Mouse (Mus musculus) thymus, postnatal 36 days (tissue): Measurements from ENCODE around the gene Peak1.

Experiments used
- DNase-seq, 2 experiments: peaks; one replicate each; pipeline ENCODE4 v3.0.0; 2022; ENCODE audit warnings: mixed read lengths in 2 of 2

The Peak1 gene

GRCm38 (mm10) chr9:56302921-56303465, 114.9 kb downstream of the Peak1 start:
- DNase-seq = no peak

- DNase-seq = no peak
Observed at GRCm38 (mm10) chr9:56290019-56290418, 127.8 kb downstream of the Peak1 start.

- DNase-seq = no peak
Observed at GRCm38 (mm10) chr9:56282481-56282880, 135.4 kb downstream of the Peak1 start.

- DNase-seq = no peak
Observed at GRCm38 (mm10) chr9:56273576-56273975, 144.3 kb downstream of the Peak1 start.

GRCm38 (mm10) chr9:56272247-56272598, 145.6 kb downstream of the Peak1 start:
- no peak for DNase-seq

- no peak for DNase-seq
Observed at GRCm38 (mm10) chr9:56271326-56272246, 146.3 kb downstream of the Peak1 start.

GRCm38 (mm10) chr9:56269101-56269500, 148.8 kb downstream of the Peak1 start:
- DNase-seq = no peak

- no peak for DNase-seq
Observed at GRCm38 (mm10) chr9:56266200-56266815, 151.6 kb downstream of the Peak1 start.

GRCm38 (mm10) chr9:56265460-56266199, 152.2 kb downstream of the Peak1 start:
- no peak for DNase-seq

GRCm38 (mm10) chr9:56265022-56265360, 152.9 kb downstream of the Peak1 start:
- no peak for DNase-seq

- peak; percentile 31 to 39 for DNase-seq
Observed at GRCm38 (mm10) chr9:56264308-56265021, 153.4 kb downstream of the Peak1 start.

- DNase-seq = no peak
Observed at GRCm38 (mm10) chr9:56263055-56263454, 154.8 kb downstream of the Peak1 start.

GRCm38 (mm10) chr9:56260495-56261136, 157.3 kb downstream of the Peak1 start:
- DNase-seq = no peak

GRCm38 (mm10) chr9:56259790-56260494, 157.9 kb downstream of the Peak1 start:
- DNase-seq = no peak

GRCm38 (mm10) chr9:56258261-56258790, 159.5 kb downstream of the Peak1 start:
- DNase-seq = peak in 1 of 2 experiments; percentile 10

- DNase-seq = no peak
Observed at GRCm38 (mm10) chr9:56257227-56258000, 160.5 kb downstream of the Peak1 start.

- no peak for DNase-seq
Observed at GRCm38 (mm10) chr9:56255676-56256432, 162.0 kb downstream of the Peak1 start.

GRCm38 (mm10) chr9:56244336-56244735, 173.5 kb downstream of the Peak1 start:
- no peak for DNase-seq

GRCm38 (mm10) chr9:56243885-56244284, 174.0 kb downstream of the Peak1 start:
- DNase-seq = no peak

GRCm38 (mm10) chr9:56242686-56243085, 175.2 kb downstream of the Peak1 start:
- no peak for DNase-seq
